Mouse (Mus musculus): ENCODE measurements around the gene Egflam. TPM values are rescaled to one million over a fixed set of nuclear protein-coding genes. Genes with fewer than 3 reads are reported as not detected.

The Egflam gene
- polyA plus RNA-seq, 1 experiment from 2014 or later = 18.0 TPM

GRCm38 (mm10) chr15:7249216-7249615, 149.0 kb downstream of the Egflam start:
- Histone ChIP-seq H3K4me3 (ENCODE audit: low read depth, low read length) (no peak overlapping the region), H3K9ac (no peak overlapping the region), H3K27me3 (ENCODE audit: insufficient read depth, low read length) (no peaks in the 10 kb centered on the region), H3K4me1 (ENCODE audit: insufficient read depth) (no peaks in the 10 kb centered on the region), H3K4me2 (no peak overlapping the region), H3K36me3 (ENCODE audit: insufficient read depth) (0 out of 2 replicates have a peak, but pooled peaks cover 3% of the 10 kb centered on the region), H3K9me3 (ENCODE audit: low read depth, low read length) (no peaks in the 10 kb centered on the region), H3K27ac (ENCODE audit: low read depth) (no peak overlapping the region)
- DNase-seq (no peak), ATAC-seq (ENCODE audit: insufficient read depth) (no peak)
- WGBS = 87% methylated on average over 4 of the region's 4 CpGs
- no peak for TF ChIP-seq CTCF (IDR thresholded peaks at IDR 0.05; ENCODE audit: low read depth)

- Histone ChIP-seq H3K36me3 (ENCODE audit: insufficient read depth) (0 out of 2 replicates have a peak, but pooled peaks cover 3% of the 10 kb centered on the region), H3K4me3 (ENCODE audit: low read depth, low read length) (no peak overlapping the region), H3K27ac (ENCODE audit: low read depth) (no peak overlapping the region), H3K4me2 (no peak overlapping the region), H3K9me3 (ENCODE audit: low read depth, low read length) (no peaks in the 10 kb centered on the region), H3K27me3 (ENCODE audit: insufficient read depth, low read length) (no peaks in the 10 kb centered on the region), H3K9ac (no peak overlapping the region), H3K4me1 (ENCODE audit: insufficient read depth) (no peaks in the 10 kb centered on the region)
- no peak for TF ChIP-seq CTCF (IDR thresholded peaks at IDR 0.05; ENCODE audit: low read depth)
- no peak for DNase-seq
- WGBS = 82% methylated on average over 8 of the region's 8 CpGs
- no peak for ATAC-seq (ENCODE audit: insufficient read depth)
These were observed 150.9 kb downstream of the Egflam start for GRCm38 (mm10) chr15:7247321-7247720.

GRCm38 (mm10) chr15:7242161-7242850, 155.9 kb downstream of the Egflam start:
- DNase-seq (no peak), ATAC-seq (ENCODE audit: insufficient read depth) (0 out of 2 replicates have a peak, but pooled peaks have one; percentile 11)
- Histone ChIP-seq H3K9ac (no peak overlapping the region), H3K4me3 (ENCODE audit: low read depth, low read length) (no peak overlapping the region), H3K9me3 (ENCODE audit: low read depth, low read length) (no peaks in the 10 kb centered on the region), H3K27ac (ENCODE audit: low read depth) (no peak overlapping the region), H3K4me2 (no peak overlapping the region), H3K36me3 (ENCODE audit: insufficient read depth) (no peaks in the 10 kb centered on the region), H3K4me1 (ENCODE audit: insufficient read depth) (no peaks in the 10 kb centered on the region), H3K27me3 (ENCODE audit: insufficient read depth, low read length) (no peaks in the 10 kb centered on the region)
- TF ChIP-seq CTCF (IDR thresholded peaks at IDR 0.05; ENCODE audit: low read depth) = no peak
- 70% methylated on average over 15 of the region's 15 CpGs for WGBS

GRCm38 (mm10) chr15:7240950-7241349, 157.2 kb downstream of the Egflam start:
- 53% methylated on average over 3 of the region's 3 CpGs for WGBS
- H3K9ac ChIP-seq = no peak overlapping the region
- ATAC-seq (ENCODE audit: insufficient read depth) (no peak), DNase-seq (peak; percentile 13)
- no peak overlapping the region for H3K4me3 ChIP-seq (ENCODE audit: low read depth, low read length)
- H3K36me3 ChIP-seq (ENCODE audit: insufficient read depth) = no peaks in the 10 kb centered on the region
- no peaks in the 10 kb centered on the region for H3K27me3 ChIP-seq (ENCODE audit: insufficient read depth, low read length)
- TF ChIP-seq CTCF (IDR thresholded peaks at IDR 0.05; ENCODE audit: low read depth) = no peak
- no peak overlapping the region for H3K27ac ChIP-seq (ENCODE audit: low read depth)
- no peak overlapping the region for H3K4me2 ChIP-seq
- no peaks in the 10 kb centered on the region for H3K4me1 ChIP-seq (ENCODE audit: insufficient read depth)
- H3K9me3 ChIP-seq (ENCODE audit: low read depth, low read length) = no peaks in the 10 kb centered on the region

- Histone ChIP-seq H3K4me3 (ENCODE audit: low read depth, low read length) (no peak overlapping the region), H3K4me1 (ENCODE audit: insufficient read depth) (no peaks in the 10 kb centered on the region), H3K4me2 (no peak overlapping the region), H3K36me3 (ENCODE audit: insufficient read depth) (no peaks in the 10 kb centered on the region), H3K27ac (ENCODE audit: low read depth) (no peak overlapping the region), H3K9me3 (ENCODE audit: low read depth, low read length) (no peaks in the 10 kb centered on the region), H3K9ac (no peak overlapping the region), H3K27me3 (ENCODE audit: insufficient read depth, low read length) (no peaks in the 10 kb centered on the region)
- TF ChIP-seq CTCF (IDR thresholded peaks at IDR 0.05; ENCODE audit: low read depth) = no peak
- ATAC-seq (ENCODE audit: insufficient read depth) (no peak), DNase-seq (no peak)
- WGBS = 90% methylated on average over 11 of the region's 11 CpGs
These were observed 158.3 kb downstream of the Egflam start for GRCm38 (mm10) chr15:7239904-7240303.

- Histone ChIP-seq H3K4me2 (no peak overlapping the region), H3K27ac (ENCODE audit: low read depth) (no peak overlapping the region), H3K36me3 (ENCODE audit: insufficient read depth) (no peaks in the 10 kb centered on the region), H3K9me3 (ENCODE audit: low read depth, low read length) (no peaks in the 10 kb centered on the region), H3K4me1 (ENCODE audit: insufficient read depth) (no peaks in the 10 kb centered on the region), H3K27me3 (ENCODE audit: insufficient read depth, low read length) (no peaks in the 10 kb centered on the region), H3K9ac (no peak overlapping the region), H3K4me3 (ENCODE audit: low read depth, low read length) (no peak overlapping the region)
- WGBS = 64% methylated on average over 13 of the region's 13 CpGs
- no peak for DNase-seq
- ATAC-seq (ENCODE audit: insufficient read depth) = no peak
- TF ChIP-seq CTCF (IDR thresholded peaks at IDR 0.05; ENCODE audit: low read depth) = no peak
These were observed 164.7 kb downstream of the Egflam start for GRCm38 (mm10) chr15:7233393-7234090.

GRCm38 (mm10) chr15:7226225-7226624, 172.0 kb downstream of the Egflam start:
- H3K9ac ChIP-seq = no peak overlapping the region
- H3K4me1 ChIP-seq (ENCODE audit: insufficient read depth) = peaks cover 10% of the 10 kb centered on the region; the same call in 1 of the 2 replicates
- H3K27me3 ChIP-seq (ENCODE audit: insufficient read depth, low read length) = no peaks in the 10 kb centered on the region
- DNase-seq (peak; percentile 95), ATAC-seq (ENCODE audit: insufficient read depth) (peak; percentile 73)
- H3K27ac ChIP-seq (ENCODE audit: low read depth) = no peak overlapping the region
- H3K4me2 ChIP-seq = no peak overlapping the region
- no peaks in the 10 kb centered on the region for H3K36me3 ChIP-seq (ENCODE audit: insufficient read depth)
- H3K9me3 ChIP-seq (ENCODE audit: low read depth, low read length) = no peaks in the 10 kb centered on the region
- WGBS = 1% methylated on average over 5 of the region's 5 CpGs
- H3K4me3 ChIP-seq (ENCODE audit: low read depth, low read length) = no peak overlapping the region
- peak; percentile 99 for TF ChIP-seq CTCF (IDR thresholded peaks at IDR 0.05; ENCODE audit: low read depth)

Measured in lung, embryonic 14.5 days (tissue).